Mouse (Mus musculus): ENCODE measurements around the gene Acp6.
A peak's percentile ranks its signal among the peaks of the same experiment; 100 is the strongest.
"Not testable (repeated sequence)": the region's sequence is repeated elsewhere in the genome, so short reads cannot be mapped to it uniquely, and the experiment has no call there.

Acp6 gene

DNA sequence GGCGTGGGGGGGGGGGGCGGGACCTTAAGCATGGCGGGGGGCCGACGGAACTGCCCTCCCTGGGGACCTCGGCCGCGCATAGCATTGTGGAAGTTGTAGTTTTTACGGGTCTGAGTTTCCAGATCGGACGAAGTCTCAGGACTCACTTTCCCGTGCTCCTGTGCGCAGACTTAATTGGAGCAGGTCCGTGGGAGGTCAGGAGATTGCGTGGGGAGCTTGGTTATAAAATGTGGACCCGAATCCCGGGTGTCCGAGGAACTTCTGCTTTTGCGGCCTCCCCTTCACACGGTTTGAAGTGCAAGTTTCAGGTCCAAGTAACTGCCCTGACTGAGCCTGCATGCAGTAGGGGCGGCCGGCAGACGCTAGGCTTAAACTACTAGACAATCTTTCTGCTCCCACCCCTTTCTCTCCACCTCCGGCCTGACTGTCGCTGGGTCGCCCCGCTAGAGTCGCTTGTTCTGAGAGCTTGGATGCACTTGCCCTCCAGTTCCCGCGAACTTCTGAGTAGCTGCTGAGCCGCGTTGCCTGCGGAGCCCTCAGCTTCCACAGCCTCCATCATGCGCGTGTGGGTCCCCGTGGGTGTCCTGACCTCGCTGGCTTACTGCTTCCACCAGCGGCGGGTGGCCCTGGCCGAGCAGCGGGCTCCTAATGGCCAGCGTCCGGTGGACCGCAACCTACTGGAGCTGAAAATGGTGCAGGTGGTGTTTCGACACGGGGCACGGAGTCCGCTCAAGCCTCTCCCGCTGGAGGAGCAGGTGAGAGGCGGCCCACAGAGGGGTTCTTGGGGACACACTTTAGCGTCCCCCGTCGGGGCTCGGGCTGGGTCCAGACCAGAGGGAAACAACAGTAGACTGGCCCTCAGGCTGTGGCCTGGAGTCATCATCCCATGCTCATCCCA is at the start of gene Acp6:
TSS of gene Acp6 (plus strand) at position 167 of the 898 bp plus-strand sequence.
- peak; percentile 83 to 87 for DNase-seq

DNA sequence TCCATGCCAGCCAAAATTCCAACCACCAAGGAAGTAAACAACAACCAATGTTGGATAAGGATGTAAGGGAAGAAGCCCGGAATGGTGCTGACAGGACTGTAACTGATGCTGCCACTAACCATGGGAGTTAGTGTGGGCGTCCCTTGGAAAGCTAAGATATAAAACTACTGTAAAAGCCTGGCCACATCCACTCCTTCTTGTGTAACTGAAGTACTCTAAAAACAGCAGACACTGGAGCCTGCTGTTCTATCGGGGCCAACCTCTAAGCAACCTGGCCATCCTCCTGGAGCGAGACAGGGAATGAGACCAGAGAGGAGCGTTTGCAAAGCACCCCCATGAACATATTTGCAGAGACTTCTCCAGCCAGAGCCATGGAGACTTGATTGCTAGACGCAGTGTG is 41.1 kb upstream of the Acp6 start:
- no peak for DNase-seq

DNA sequence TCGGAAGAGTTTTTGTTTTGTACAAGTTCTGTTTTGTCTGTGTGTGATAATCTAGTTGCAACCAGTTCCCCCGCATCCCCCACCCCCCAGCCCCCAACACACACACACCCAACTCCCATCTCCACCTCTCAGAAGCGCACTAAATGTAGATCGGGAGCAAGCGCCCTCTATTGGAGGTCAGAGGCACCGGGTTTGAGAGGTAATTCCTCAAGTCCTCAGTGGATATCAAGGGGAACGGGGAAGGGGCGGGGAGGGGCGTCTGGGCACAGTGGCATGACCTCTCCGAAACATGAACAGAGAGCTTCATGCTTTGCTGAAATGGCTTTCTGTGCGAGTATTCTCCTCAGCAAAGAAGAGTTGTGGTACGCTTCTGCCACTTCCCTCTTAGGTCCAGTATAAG is 40.3 kb upstream of the Acp6 start:
- DNase-seq: no peak

DNA sequence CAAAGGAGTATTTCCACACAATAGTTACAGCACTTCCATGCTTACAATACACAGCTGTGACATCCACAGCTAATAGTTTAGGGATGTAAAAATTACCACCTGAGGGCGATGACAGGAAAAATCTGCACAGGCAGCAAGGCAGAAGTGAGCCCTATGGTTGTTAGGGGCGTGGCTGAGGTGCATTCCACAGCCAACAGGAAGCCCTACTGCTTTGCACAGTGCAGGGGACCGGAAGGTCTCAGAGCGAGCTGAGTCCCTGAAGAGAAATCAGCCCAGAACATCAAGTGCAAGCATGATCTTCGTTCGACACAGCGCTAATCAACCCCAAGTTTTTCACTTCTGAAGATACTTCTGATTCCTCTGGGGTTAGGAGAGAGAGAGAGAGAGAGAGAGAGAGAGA is 34.4 kb upstream of the Acp6 start:
- peak; percentile 39 to 63 for DNase-seq

DNA sequence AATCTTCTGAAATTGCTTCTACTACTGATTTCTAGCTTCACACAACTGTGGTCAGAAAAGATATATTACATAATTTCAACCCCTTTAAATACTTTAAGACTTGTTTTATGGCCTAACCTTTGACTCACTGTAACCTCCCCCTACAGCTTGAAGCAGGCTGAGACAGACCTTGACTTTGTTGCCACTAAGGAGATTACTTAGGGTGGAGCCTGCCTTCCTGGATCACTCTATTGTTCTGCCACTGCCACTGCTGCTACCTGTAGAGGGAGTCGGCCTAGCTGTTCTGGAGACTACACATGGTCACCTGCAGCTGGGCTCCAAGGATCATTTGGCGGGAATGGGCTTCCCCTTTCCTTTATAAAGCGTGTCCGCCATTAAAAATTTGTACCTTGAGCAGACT is 29.2 kb upstream of the Acp6 start:
- no peak for DNase-seq

DNA sequence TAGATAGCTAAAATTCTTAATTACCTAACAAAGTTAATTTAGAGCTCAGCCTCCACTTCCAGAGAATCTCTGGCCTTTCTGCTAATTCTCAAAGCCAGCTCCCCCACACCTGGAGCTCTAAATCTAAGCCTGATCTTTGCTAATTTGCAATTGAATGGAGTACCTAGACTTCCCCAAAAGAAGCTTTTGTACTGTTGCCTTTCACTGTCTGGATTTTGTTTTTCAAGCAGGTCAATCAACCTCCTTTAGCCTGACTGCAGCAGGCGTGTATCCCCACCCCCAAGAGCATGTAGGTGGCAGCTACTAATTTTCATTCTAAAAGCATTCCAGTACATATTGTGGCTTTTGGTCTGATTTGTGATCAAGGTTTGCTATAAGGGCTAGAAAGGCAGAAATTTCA is 20.9 kb upstream of the Acp6 start:
- not testable (repeated sequence) for DNase-seq

DNA sequence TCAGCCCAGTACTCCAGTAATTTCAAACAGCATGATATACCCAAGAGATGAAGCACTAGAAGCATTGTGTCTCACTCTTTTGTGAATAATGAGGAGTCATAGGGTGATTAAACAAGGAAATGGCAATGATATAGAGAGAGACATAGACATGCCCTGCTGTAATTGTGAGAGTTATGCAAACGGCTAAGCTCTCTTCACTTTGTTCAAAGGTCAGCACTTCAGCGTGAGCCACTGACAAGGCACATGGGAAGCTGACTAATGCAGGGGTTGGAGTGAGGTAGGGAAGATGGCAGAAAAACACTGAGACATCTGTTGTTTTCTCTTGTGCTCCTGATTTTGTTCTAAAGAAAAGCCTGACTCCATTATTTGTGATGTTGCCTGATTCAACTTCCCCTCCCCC is 7.5 kb upstream of the Acp6 start:
- DNase-seq: no peak

DNA sequence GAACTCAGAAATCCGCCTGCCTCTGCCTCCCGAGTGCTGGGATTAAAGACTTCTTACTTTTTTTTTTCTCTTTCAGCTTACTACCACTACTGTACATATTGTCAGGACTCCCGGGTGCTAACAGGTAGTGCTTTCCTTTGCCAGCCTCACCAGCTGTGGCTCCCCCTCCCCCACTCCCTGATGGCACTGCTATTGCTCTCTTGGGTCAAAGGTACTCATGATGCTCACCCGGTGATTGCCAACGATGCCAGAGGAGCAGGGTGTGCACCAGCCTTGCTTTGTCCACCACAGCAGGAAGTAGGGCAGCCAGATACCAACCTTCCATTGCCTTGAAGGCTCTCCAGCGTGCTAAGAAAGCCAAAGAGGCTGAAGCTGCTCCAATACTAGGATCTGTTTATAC is 2.1 kb upstream of the Acp6 start:
- no peak for DNase-seq

DNA sequence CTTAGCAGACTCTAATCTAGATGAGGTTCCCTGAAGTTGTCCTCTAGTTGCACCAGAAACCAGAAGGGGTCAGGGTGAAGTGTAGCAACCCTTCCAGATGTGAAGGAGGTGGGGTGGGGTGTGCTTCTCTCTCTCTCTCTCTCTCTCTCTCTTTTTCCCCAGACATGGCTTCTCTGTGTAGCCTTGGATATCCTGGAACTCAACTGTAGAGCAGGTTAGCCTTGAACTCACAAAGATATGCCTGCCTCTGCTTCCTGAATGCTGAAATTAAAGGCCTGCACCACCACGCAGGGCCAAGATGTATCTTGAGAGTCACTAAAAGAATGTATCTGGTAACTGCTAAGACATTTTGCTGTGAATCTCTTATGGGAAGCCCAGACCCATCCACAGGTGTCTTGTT is 1.3 kb upstream of the Acp6 start:
- no peak for DNase-seq

DNA sequence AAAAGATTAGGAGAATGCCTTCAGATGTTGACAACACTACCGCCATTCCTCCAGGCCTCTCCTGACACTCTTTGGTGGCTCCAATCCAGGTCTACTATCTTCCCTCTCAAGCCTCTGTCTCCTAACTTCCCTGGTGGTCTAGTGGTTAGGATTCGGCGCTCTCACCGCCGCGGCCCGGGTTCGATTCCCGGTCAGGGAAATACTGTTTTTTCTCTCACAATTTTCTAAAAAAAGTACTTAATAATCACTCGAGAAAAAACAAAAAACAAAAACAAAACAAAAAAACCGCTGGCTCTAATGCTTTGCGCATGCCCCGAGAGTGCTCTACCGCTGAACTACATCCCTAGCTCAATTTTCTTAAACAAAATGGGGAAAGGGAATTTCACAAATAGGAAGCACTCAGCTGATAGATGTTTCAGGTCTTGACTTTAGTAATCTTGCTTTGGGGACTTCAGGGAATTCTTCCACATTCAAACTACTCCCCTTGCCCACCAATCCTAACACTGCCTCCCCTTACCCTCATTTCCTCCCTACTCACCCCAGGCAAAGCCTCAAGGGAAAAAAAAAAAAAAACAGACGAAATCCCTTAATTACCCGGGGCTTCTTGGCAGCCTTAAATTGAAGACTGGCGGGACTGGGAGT is 498 bp upstream of the Acp6 start:
- peak; percentile 25 to 41 for DNase-seq

DNA sequence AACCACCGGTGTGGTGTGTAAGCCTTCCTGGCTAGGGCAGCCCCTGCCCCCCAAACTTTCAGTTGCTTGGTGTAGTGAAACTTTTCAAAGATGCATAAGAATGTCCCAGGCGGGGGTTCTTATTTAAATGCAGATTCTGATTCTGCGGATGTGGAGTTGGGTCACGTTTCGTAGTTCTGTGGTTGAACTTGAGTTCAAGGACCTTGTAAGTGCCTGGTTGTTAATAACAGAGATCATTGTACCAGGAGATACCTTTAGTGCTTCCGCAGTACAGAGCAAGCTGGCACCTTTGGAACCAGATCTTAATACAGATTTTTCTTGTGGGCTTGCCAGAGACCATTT is 903 bp downstream of the Acp6 start:
- DNase-seq: no peak

DNA sequence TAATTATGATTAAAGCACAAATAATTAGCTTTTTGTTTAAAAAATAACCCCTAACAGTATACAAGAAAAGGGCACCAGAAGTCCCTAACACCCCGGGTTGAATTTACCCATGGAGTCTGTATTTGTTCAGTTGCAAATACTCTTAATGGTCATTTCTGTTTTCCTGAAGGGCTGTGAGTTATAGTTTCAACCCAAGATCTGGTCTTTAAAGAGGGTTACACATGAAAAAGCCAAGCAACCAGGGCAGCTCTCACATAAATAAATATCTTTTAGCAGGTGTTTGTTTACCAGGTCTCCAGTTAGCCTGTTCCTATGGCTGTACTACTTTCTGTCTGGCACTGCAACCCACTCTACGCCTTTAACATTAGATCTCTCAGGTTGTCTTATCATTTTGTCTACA is 1.4 kb downstream of the Acp6 start:
- no peak for DNase-seq

DNA sequence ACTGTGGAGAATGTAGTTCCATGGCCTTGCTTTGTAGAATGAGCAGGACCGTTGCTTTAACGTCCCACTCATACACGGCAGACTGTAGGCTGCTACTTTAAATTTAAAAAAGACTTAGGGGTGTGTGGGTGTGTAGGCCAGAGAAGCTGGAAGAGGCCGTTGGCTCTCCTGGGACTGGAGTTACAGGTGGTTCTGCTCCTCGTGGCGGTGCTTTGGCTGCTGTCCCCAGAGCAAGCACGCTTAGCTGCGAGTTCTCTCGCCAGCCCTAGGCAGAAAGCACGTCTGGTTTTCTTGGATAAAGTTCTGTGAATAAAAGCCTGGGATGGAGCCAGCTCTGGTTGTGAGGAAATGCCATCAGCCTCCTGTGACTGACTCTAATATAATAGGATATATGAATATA is 2.3 kb downstream of the Acp6 start:
- no peak for DNase-seq

DNA sequence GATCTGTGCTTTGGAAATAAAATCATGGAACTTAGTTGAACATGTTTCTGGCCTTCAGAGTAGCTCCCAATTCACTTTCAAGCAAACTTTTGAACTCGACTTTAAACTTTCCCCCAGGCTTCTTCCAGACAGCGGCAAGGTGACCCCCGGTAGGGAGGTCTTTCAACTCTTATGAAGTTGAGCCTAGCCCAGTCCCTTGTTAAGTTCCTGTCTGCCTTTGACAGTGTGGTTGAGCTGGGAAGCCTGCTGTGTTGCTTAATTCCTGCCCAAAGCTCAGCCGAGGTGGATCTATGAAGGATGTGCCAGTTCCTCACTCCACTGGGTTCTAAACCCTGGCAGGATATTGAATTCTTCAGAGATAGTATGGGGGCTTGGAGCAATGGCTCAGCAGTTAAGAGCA is 3.2 kb downstream of the Acp6 start:
- no peak for DNase-seq

DNA sequence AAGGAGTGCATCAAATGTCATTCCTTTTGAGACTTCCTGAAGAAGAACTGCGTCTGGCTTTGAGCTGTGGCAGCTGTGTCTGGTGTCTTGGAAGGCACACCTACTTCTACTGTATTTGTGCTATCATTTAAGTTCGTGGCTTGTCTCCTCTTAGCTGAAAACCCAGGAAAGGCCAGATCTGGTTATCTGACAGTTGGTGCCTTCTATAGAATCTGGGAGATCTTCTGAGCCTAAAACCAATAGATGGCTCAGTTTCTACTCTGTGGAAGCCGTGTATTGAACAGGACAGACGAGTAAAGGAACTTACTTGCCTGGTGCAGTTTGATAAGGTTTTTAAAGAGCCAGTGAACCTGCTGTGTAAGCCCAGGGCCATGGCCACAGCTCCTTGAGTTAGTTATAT is 5.9 kb downstream of the Acp6 start:
- DNase-seq: no peak

DNA sequence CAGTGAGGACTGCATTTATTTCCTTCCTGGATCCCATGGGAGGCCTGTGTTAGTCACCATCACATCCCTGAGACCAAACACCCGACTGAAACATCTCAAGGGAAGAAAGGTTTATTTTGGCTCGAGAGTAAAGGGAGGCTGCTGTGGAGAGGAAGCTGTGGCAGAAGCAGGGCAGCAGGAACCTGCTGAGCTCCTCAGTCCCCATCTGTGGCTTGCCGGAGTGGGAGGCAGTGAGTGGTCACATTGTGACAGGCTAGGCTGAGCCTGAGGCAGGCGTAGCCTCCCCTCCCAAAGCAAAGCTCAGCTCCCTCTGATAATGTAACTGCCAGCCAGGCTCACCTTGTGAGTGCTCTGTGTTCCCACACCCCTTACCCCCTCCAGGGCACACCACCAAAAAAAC is 8.5 kb downstream of the Acp6 start:
- no peak for DNase-seq

DNA sequence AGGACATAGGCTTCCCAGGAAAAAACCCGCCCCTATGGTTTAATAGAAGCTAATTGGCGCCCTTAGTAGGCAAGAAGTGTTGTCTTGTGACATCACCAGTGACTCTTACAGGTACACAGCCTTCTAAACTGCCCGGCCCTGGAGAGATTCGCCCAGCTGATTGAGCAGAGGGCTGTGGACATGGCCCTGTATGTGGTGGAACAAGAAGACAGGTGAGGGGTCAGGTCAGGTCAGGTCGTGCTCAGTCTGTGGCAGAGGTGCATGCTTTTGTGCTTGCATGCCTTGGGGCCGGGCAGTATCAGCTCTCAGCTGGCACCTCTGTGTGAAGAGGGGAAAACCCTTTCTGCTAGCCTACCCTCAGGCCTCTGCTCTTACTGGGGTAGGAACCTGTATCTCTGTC is 13.0 kb downstream of the Acp6 start:
- DNase-seq: no peak

DNA sequence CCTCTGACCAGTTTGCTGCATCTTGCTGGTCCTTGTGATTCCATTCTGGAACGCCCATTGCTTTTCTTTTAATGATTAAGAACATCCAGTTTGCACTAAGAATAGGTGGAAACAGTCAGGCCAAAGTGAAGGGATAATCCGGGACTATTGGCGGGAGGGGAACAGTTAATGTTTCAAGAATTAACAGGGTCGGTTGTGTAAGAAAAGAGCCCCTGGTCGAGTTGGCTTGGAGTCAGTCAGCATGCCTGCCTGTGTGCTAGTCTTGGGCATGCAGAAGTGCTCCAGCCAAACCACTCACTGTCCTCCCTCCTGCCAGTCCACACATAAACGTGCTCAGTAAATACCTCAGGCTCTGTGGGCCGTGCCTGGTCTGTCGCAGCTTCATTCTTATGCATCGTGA is 13.7 kb downstream of the Acp6 start:
- no peak for DNase-seq

DNA sequence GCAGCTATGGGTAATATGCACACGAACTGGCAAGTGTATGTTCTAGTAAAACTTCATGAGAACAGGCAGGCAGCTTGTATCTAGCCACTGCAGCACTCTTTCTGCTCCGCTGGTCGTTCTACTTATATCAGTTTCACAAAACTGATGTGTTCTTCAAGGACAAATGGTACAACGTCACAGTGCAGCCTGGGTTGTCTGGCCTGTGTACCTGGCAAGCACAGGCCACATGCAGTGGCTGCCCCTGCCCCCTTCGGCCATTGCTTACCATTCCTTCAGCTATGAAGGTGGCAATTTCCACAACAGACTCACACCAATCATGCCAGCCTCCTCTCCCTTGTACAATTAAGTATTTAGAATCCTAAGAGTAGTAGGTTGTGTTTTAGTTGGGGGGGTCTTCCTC is 14.1 kb downstream of the Acp6 start:
- no peak for DNase-seq

DNA sequence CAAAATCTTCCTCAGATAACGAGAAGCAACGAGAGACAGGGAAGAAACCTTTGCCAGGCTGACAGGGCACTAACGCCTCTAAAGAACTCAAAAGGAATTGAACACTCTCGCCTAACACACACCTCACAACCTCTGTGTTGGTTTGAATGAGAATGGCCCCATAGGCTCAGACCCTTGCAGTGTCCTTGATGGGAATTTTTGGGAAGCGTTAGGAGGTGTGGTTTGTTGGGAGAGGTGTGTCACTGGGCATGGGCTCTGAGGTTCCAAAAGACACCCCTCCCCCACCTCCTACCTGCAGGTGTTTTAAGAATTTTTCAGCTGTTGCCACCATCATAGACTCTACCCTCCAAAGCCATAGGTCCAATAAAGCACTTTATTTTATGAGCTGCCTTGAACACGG is 20.3 kb downstream of the Acp6 start:
- DNase-seq: no peak

DNA sequence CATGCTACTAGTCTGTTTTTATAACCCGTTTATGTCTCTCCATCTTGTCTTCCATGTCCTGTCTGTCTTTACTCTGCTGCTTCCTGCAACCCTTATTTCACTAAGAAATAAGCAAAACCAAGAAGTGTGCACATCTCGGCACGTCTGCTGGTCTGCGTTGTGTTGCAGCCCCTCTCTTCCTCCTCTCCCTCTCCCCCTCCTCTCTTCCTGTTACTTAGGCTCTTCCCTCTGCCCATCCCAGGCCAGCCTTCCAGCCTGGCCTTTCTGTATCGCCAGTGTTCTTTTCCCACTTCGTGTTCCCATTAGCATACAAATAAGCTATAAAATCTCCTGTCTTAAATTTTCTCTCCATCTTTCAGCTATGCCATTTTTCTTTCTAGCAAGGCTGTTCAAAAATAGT is 21.9 kb downstream of the Acp6 start:
- no peak for DNase-seq

DNA sequence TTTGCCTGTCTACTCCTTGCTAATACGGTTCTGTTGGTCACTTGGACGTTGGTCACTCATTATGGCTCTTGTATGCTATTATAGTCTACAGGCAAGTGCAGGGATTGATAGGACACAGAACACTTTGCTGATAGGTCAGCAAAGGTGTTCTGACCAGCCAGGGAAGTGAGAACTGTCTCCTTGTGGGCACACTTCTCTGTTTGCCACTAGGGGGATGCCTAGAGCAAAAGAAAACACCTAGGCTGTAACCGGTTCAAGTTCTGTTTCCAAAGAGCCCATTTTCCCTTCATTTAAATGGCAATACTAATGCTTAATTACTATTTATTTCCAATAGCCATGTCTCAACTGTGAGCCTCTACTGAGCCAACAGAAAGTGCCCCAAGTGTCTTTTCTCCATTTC is 25.2 kb downstream of the Acp6 start:
- no peak for DNase-seq

DNA sequence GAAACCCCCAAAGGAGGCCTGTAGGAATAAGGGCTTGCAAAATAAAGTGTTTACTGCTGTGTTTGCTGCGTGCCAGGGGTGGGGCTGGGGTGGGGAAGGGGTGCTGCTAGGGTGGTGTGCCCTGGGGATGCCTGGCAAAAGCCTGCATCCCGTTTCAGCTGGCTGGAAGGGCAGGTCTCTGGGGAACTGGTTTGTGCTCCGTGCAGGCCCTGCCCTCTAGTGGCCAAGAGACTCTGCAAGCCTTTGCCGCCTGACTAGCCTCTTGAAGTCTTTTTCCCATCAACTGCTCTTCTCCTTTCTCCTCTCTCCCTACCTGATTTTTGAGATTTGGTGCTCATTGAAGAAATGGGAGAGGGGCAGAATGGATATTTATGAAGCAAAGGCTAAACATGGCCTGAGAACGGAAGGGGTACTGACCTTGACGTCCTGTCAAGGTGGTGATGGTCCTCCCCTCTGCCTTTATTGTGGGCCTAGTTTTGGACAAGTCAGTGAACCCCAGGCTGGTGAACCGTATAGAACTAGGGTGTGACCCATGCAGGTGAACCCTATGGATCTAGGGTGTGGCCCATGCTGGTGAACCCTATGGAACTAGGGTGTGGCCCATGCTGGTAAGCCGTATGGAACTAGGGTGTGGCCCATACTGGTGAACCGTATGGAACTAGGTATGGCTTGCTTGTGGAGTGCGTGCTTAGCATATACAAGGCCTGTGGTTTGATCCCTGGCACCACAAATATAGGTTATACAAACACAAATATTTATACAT is 26.7 kb downstream of the Acp6 start:
- no peak for DNase-seq

DNA sequence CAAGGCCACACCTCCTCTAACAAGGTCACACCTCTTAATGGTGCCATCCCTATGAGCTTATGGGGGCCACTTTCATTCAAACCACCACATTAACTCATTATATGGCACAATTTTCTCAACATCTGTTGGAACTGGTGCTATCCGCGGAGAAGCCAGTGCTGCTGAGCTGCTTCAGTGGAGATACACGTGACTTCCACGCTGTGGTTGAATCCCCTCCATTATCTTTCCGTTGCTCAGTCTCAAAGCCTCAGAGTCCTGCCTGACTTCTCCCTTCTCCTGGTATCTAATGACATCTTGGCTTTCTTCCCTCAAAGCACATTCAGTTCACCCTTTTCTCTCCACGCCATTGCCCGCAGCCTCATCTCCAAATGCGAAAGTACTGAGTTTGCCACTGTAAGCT is 38.0 kb downstream of the Acp6 start:
- DNase-seq: no peak

Measured in thymus, adult 18-20 months (tissue).